Mouse (Mus musculus) limb, embryonic 12.5 days (tissue): ENCODE results near the gene Luzp1. TPM values are rescaled to one million over a fixed set of nuclear protein-coding genes. Genes with fewer than 3 reads are reported as not detected.

Source experiments
- ATAC-seq: fragments of 200-750 bp; cut with Nextera tagmentation; 2 replicates; pipeline ENCODE4 v1.8.0; 2017; ENCODE audit warnings: low read depth, moderate TSS enrichment; ENCODE audit not compliant: insufficient number of reproducible peaks, insufficient read depth, low FRiP score, low TSS enrichment
- H3K27ac ChIP-seq: fragments of 300-500 bp; sonication (generic); 2 replicates; pipeline ENCODE4 v1.5.1; 2016; ENCODE audit warnings: mild to moderate bottlenecking, moderate library complexity
- H3K27me3 ChIP-seq: fragments of 300-500 bp; sonication (generic); 2 replicates; pipeline ENCODE4 v1.6.1; 2016; ENCODE audit warnings: mild to moderate bottlenecking, moderate library complexity
- H3K36me3 ChIP-seq: fragments of 300-500 bp; sonication (generic); 2 replicates; pipeline ENCODE4 v1.6.1; 2016; ENCODE audit warnings: mild to moderate bottlenecking, moderate library complexity
- H3K4me1 ChIP-seq: fragments of 300-500 bp; sonication (generic); replicated peaks from 2 replicates; pipeline ENCODE4 v1.6.1; 2016
- H3K4me2 ChIP-seq: fragments of 300-500 bp; sonication (generic); 2 replicates; pipeline ENCODE4 v1.6.1; 2016; ENCODE audit warnings: mild to moderate bottlenecking, moderate library complexity
- H3K4me3 ChIP-seq: fragments of 300-500 bp; sonication (generic); replicated peaks from 2 replicates; pipeline ENCODE4 v1.5.1; 2016; ENCODE audit warnings: mild to moderate bottlenecking
- H3K9ac ChIP-seq: fragments of 300-500 bp; sonication (generic); replicated peaks from 2 replicates; pipeline ENCODE4 v1.6.1; 2016; ENCODE audit warnings: mild to moderate bottlenecking, moderate library complexity
- H3K9me3 ChIP-seq: fragments of 300-500 bp; sonication (generic); 2 replicates; pipeline ENCODE4 v1.6.1; 2016; ENCODE audit warnings: mild to moderate bottlenecking, moderate library complexity
- WGBS: fragments of 180-500 bp; shearing (Covaris S2); methylation state at CpG from one replicate; pipeline ENCODE4 v1.1.7; 2016; 5-methylcytosine and 5-hydroxymethylcytosine counted together
- polyA plus RNA-seq: library from polyadenylated mRNA; unstranded; fragments of >200 nt; fragmentation: Nextera tagmentation; extraction: Ambion mirVana; gene quantifications from 2 replicates; pipeline ENCODE4 v1.2.1, GENCODE M21; 2016

Luzp1 gene
- polyA plus RNA-seq, 1 experiment from 2014 or later, result 144 TPM

DNA sequence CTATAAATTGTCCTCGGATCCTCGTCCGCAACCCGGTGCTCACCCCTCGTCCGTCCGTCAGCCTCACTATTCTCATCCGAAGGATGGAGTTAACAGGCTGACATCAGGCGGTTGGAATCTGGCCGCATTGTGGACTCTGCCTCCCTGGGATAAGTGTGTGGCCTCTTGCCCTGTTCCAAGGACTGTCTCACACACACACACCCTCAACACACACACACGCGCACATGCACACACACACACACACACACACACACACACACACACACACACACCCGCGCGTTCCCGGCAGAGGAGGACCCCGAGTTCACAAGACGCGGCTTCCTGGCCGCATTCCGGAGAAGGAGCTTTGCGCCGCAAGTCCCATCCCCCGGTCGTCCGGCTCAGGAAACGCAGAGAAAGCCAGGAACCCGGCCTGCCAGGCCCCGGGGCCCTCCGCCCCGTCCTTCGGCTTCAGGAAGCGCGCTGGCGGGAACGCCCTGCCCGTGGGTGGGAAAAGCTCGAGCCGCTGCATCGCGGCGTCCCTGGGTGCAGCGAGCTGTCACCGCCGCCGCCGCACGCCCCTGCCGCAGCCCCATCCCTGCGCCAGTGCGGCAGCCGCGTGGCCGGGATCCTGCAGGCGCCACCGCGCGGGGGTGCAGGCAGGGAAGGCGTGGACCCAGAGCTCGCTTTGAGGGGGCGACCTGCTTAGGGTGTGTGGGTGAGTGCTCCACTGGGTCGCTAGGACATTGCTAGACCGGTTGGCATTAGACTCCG is 7.3 kb upstream of the Luzp1 start, which contains the start of gene 6030445D17Rik:
Gene 6030445D17Rik (plus strand): TSS at position 165 of the 753 bp plus-strand sequence.
- under 1% methylated on average over 64 of the region's 64 CpGs for WGBS
- no peaks in the 10 kb centered on the region for H3K36me3 ChIP-seq

DNA sequence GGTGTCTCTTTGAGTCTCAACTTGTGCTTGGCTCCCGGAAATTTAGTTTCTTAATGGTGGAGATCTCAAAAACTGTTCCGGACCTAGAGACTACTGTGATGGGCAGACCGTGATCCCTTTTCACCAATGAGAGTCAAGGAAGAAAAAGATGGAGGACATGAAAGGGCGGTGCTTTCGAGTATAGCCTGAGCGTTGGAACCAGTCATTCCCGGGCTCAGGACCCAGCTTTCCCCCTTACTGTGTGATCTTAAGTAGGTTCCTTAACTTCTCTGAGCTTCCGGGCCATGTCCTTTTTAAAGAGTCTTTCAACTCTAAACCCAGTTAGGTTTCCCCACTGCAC is 6.8 kb upstream of the Luzp1 start:
- under 1% methylated on average over 8 of the region's 8 CpGs for WGBS
- peak overlapping the region; percentile 69 for H3K4me3 ChIP-seq
- peaks cover 39% of the 10 kb centered on the region for H3K4me1 ChIP-seq
- ATAC-seq, result peak; percentile 69; the same call in 1 of the 2 replicates
- H3K27ac ChIP-seq, result no peak overlapping the region
- peak overlapping the region; percentile 73; the same call in 1 of the 2 replicates for H3K9ac ChIP-seq
- no peaks in the 10 kb centered on the region for H3K9me3 ChIP-seq
- no peaks in the 10 kb centered on the region for H3K36me3 ChIP-seq
- H3K27me3 ChIP-seq, result peaks cover 56% of the 10 kb centered on the region
- peak overlapping the region; percentile 99 for H3K4me2 ChIP-seq

More for the DNA sequence above, 7.3 kb upstream of the Luzp1 start, which contains the start of gene 6030445D17Rik:
- Histone ChIP-seq H3K27me3 (peaks cover 56% of the 10 kb centered on the region), H3K4me2 (peak within 1 kb of the TSS; percentile 99), H3K27ac (no peak within 1 kb of the TSS), H3K9ac (peak within 1 kb of the TSS; percentile 73), H3K9me3 (no peaks in the 10 kb centered on the region), H3K4me3 (peak within 1 kb of the TSS; percentile 69), H3K4me1 (peaks cover 39% of the 10 kb centered on the region)
- peak; percentile 34; the same call in 1 of the 2 replicates for ATAC-seq

DNA sequence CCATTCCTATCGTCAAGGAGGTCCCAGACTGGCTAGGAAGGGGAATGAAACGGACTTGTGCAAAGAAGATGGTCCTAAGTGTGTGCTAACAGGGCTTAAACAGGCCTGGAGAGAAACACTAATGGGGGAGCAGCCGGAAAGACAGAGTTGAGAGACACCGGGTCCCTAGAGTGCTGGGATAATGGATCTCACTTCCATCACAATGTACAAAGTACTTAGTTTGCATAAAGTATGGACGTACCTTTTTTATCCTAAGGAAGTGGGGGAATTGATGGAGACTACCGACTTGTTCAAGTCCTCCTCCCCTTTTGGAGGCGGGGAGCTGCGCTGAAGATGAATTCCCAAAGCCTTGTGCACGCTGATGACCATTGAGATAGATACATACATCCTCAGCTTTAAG is 6.1 kb upstream of the Luzp1 start:
- ATAC-seq, result no peak
- Histone ChIP-seq H3K4me2 (peak overlapping the region; percentile 99), H3K27me3 (peaks cover 56% of the 10 kb centered on the region), H3K27ac (no peak overlapping the region), H3K9ac (no peak overlapping the region), H3K36me3 (no peaks in the 10 kb centered on the region), H3K4me1 (peaks cover 39% of the 10 kb centered on the region), H3K9me3 (no peaks in the 10 kb centered on the region), H3K4me3 (peak overlapping the region; percentile 69)
- WGBS, result 15% methylated on average over 9 of the region's 9 CpGs

DNA sequence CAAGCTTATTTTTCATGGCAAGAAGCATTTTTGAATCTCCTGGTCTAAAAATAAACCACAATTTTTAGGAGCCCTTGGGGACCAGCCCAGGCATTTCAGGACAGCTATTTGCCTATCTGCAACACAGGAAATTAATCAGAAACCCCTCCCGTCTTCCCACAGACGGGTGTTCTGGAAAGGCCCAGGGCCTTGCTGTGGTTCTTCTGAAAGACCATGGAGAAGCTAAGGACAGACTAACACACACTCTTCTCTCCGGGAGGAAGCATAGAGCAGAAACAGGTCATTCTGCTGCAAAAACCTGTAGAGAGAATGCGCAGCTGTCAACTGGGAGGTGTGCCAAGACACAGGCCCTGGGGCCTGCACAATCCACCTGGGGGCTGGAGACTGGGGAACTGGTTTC is 3.3 kb upstream of the Luzp1 start:
- H3K27me3 ChIP-seq, result peaks cover 42% of the 10 kb centered on the region

DNA sequence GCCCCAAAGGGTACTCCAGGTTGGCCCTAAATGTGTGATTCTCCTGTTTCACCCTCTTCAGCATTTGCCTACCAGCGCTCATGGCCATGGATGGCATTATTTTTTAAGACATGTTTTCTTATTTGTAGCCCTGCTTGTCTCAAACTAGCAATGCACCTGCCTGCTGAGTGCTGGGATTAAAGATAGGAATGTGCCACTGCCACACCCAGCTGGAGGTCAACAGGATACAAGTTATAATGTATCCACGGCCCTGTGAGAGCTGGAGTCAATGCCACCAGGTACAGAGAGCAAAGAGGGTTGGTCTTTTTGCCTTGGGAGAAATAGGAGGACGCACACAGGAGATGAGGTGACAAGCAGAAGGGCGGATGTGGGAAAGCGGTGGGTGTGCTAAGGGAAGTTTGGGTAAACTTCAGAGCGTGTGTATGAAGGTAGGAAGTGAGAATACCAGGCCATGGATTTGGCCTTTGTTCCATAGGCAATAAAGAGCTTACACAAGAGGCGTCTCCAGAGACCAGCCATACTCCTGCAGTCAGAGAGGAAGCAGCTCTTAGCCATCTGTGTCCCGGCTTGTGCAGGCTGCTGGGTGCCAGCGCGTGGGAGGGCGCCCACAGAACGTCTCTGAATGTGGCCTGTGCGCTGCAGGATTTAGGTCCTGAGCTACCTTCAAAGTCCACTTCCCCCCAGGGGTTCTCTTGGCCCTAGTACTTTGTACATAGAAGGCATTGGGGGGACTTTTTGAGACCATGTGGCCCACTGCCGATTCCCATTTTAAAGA is 821 bp upstream of the Luzp1 start:
- Histone ChIP-seq H3K4me1 (peaks cover 42% of the 10 kb centered on the region), H3K9me3 (no peaks in the 10 kb centered on the region), H3K4me2 (peak overlapping the region; percentile 71), H3K4me3 (peak overlapping the region; percentile 89; the same call in 1 of the 2 replicates), H3K27me3 (peaks cover 17% of the 10 kb centered on the region), H3K9ac (no peak overlapping the region), H3K27ac (no peak overlapping the region), H3K36me3 (no peaks in the 10 kb centered on the region)
- 73% methylated on average over 14 of the region's 14 CpGs for WGBS
- no peak for ATAC-seq

More for the DNA sequence above, 3.3 kb upstream of the Luzp1 start:
- Histone ChIP-seq H3K4me2 (no peak overlapping the region), H3K36me3 (no peaks in the 10 kb centered on the region), H3K9ac (no peak overlapping the region), H3K4me3 (no peak overlapping the region), H3K4me1 (peaks cover 49% of the 10 kb centered on the region), H3K27ac (0 out of 2 replicates have a peak overlapping the region, but pooled peaks have one; percentile 0), H3K9me3 (no peaks in the 10 kb centered on the region)
- no peak for ATAC-seq
- 42% methylated on average over 4 of the region's 4 CpGs for WGBS

DNA sequence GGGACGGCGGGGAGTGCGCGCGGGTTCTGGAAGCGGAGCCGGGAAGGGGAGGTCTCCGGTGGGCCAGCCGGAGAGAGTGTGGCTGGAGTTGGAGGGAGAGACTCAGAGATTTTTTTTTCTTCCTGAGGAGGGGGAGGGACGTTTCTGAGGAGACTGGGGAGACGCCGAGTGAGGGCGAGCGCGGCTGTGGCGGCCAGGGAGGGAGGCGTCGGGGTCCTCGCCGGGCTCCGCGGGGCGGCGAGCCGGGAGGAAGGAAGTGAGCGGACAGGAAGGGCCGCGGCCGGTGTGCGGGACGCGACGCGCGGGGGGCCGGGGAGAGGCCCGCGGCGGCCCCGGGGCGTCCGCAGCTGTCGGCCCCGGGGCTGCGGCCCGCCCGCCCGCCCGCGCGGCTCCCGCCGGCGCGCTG is 383 bp downstream of the Luzp1 start:
- Histone ChIP-seq H3K4me2 (peak overlapping the region; percentile 71), H3K4me3 (peak overlapping the region; percentile 89), H3K9ac (peak overlapping the region; percentile 91), H3K27me3 (peaks cover 5% of the 10 kb centered on the region), H3K36me3 (no peaks in the 10 kb centered on the region), H3K27ac (peak overlapping the region; percentile 98), H3K4me1 (peaks cover 38% of the 10 kb centered on the region), H3K9me3 (no peaks in the 10 kb centered on the region)
- ATAC-seq, result peak; percentile 82
- under 1% methylated on average over 34 of the region's 55 CpGs for WGBS

DNA sequence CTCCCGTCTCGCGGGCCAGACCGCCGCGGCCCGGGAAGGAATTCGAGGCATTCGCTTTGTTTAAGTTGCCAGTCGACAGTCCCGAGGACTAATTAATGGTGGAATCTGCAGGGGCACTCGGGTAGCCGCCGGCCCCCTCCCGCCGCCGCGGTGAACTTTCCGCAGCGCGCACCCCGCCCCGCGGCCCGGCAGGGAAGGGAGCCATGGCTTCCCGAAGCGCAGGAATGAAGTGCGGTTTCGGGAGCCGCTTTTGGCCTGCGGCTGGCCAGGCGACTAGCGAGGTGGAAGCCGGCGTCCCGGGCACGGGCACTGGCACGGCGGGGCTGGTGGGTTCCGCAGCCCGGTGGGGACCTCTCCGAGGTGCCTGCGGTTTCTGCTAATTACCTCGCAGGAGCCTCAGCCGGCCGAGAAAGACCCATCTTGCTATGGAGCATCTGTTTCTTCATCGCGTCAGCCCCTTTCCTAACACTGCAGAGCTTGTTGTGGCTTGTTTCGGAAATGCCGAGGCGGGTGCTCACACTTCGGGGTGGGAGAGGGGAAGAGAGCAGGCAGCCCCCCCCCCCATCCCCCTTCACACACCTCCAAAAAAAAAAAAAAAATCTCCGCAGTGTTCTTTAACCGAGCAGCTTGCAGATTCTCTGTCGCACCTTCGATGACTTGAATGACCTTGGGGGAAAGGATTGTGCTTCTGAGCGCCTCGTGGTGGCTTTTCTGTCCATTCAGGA is 948 bp downstream of the Luzp1 start:
- ATAC-seq, result no peak
- H3K27me3 ChIP-seq, result no peaks in the 10 kb centered on the region
- peak overlapping the region; percentile 71 for H3K4me2 ChIP-seq
- WGBS, result 0% methylated on average over 50 of the region's 58 CpGs
- peaks cover 34% of the 10 kb centered on the region for H3K4me1 ChIP-seq
- H3K9me3 ChIP-seq, result no peaks in the 10 kb centered on the region
- peak overlapping the region; percentile 91 for H3K9ac ChIP-seq
- peaks cover 3% of the 10 kb centered on the region; the same call in 1 of the 2 replicates for H3K36me3 ChIP-seq
- peak overlapping the region; percentile 98 for H3K27ac ChIP-seq
- peak overlapping the region; percentile 89 for H3K4me3 ChIP-seq

DNA sequence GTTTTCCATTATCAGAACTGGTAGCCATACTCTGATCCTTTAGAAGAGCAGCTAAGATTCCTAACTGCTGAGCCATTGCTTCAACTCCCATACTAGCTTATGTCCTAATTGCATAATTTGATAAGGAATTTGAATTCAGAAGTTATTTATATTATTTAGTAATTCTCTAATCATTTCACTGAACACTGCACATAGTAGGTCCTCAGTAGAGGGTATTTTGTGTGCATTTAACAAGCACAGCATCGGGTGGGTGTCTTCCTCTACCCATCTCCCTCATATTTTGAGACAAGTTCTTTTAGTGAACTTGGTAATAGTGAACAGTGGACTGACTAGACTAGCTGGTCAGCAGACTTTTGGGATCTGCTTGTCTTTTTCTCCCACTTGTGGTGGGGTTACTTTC is 7.1 kb downstream of the Luzp1 start:
- Histone ChIP-seq H3K36me3 (peaks cover 4% of the 10 kb centered on the region; the same call in 1 of the 2 replicates), H3K9ac (no peak overlapping the region), H3K27me3 (no peaks in the 10 kb centered on the region), H3K27ac (no peak overlapping the region), H3K9me3 (no peaks in the 10 kb centered on the region), H3K4me2 (no peak overlapping the region), H3K4me3 (no peak overlapping the region), H3K4me1 (peaks cover 8% of the 10 kb centered on the region)
- WGBS, result 96% methylated on average over 1 of the region's 1 CpGs
- no peak for ATAC-seq

DNA sequence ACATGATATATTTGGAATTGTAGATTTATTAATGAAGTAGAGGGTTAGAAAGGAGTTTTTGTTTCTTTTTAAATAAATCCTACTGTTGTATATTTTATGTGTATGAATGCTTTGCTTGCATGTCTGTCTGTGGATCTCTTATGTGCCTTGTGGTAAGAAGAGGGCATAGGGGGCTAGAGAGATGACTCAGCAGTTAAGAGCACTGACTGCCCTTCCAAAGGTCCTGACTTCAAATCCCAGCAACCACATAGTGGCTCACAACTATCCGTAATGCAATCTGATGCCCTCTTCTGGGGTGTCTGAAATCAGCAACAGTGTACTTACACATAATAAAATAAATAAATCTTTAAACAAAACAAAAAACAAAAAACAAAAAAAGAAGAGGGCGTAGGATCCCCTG is 17.0 kb downstream of the Luzp1 start:
- Histone ChIP-seq H3K4me3 (no peak overlapping the region), H3K9me3 (no peaks in the 10 kb centered on the region), H3K27ac (no peak overlapping the region), H3K9ac (no peak overlapping the region), H3K4me1 (no peaks in the 10 kb centered on the region), H3K36me3 (peaks cover 6% of the 10 kb centered on the region; the same call in 1 of the 2 replicates), H3K4me2 (no peak overlapping the region), H3K27me3 (no peaks in the 10 kb centered on the region)
- ATAC-seq, result no peak
- WGBS, result 88% methylated on average over 2 of the region's 2 CpGs

DNA sequence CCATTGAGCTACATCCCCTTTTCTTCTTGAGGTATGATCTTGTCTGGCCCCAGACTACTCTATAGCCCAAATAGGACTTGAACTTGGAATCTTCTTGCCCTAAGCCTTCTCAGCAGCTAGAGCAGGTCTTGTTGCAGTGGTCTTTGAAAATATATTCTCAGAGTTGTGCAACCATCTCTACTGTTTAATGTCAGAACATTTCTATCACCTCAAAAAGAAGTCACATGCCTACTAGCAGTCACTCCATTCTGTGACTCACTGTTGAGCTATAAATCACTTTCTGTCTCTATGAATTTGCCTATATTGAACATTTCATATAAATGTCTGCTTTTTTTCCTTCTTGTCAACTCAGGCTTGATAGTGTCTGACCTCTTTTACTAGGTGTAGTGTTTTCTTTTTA is 26.4 kb downstream of the Luzp1 start:
- no peak for ATAC-seq
- Histone ChIP-seq H3K9me3 (no peaks in the 10 kb centered on the region), H3K27ac (no peak overlapping the region), H3K4me1 (peaks cover 4% of the 10 kb centered on the region; the same call in 1 of the 2 replicates), H3K36me3 (no peaks in the 10 kb centered on the region), H3K4me3 (no peak overlapping the region), H3K27me3 (no peaks in the 10 kb centered on the region), H3K9ac (no peak overlapping the region), H3K4me2 (no peak overlapping the region)
